Mouse (Mus musculus): ENCODE measurements around the gene Hsd3b7.

Gene Hsd3b7

GRCm38 (mm10) chr7:127800435-127801009 is at the start of gene Hsd3b7:
Gene Hsd3b7, plus strand, starts transcription at chr7:127800604.
- DNase-seq (ENCODE audit: low spot score) = peak; percentile 96

GRCm38 (mm10) chr7:127751619-127752018 is 48.8 kb upstream of the Hsd3b7 start:
- no peak for DNase-seq (ENCODE audit: low spot score)

- DNase-seq (ENCODE audit: low spot score) = no peak
These were observed 48.3 kb upstream of the Hsd3b7 start for GRCm38 (mm10) chr7:127752069-127752468.

GRCm38 (mm10) chr7:127753158-127753557 is 47.2 kb upstream of the Hsd3b7 start:
- no peak for DNase-seq (ENCODE audit: low spot score)

- no peak for DNase-seq (ENCODE audit: low spot score)
These were observed 46.7 kb upstream of the Hsd3b7 start for GRCm38 (mm10) chr7:127753741-127754140.

- no peak for DNase-seq (ENCODE audit: low spot score)
These were observed 40.7 kb upstream of the Hsd3b7 start for GRCm38 (mm10) chr7:127759716-127760115.

GRCm38 (mm10) chr7:127760478-127760877 is 39.9 kb upstream of the Hsd3b7 start:
- no peak for DNase-seq (ENCODE audit: low spot score)

- peak; percentile 85 for DNase-seq (ENCODE audit: low spot score)
These were observed 39.4 kb upstream of the Hsd3b7 start for GRCm38 (mm10) chr7:127761026-127761425.

- DNase-seq (ENCODE audit: low spot score) = no peak
These were observed 36.8 kb upstream of the Hsd3b7 start for GRCm38 (mm10) chr7:127763642-127764041.

GRCm38 (mm10) chr7:127765756-127766155 is 34.6 kb upstream of the Hsd3b7 start:
- no peak for DNase-seq (ENCODE audit: low spot score)

GRCm38 (mm10) chr7:127766851-127767609 is 33.4 kb upstream of the Hsd3b7 start:
- no peak for DNase-seq (ENCODE audit: low spot score)

GRCm38 (mm10) chr7:127767671-127768345 is 32.6 kb upstream of the Hsd3b7 start:
- DNase-seq (ENCODE audit: low spot score) = no peak

- no peak for DNase-seq (ENCODE audit: low spot score)
These were observed 31.9 kb upstream of the Hsd3b7 start for GRCm38 (mm10) chr7:127768346-127768996.

- DNase-seq (ENCODE audit: low spot score) = peak; percentile 94
These were observed 31.3 kb upstream of the Hsd3b7 start for GRCm38 (mm10) chr7:127768997-127769593.

- DNase-seq (ENCODE audit: low spot score) = peak; percentile 82
These were observed 30.8 kb upstream of the Hsd3b7 start, which contains the start of gene Orai3 for GRCm38 (mm10) chr7:127769651-127770038. Gene Orai3, plus strand, starts transcription at chr7:127769815.

GRCm38 (mm10) chr7:127770039-127770905 is 30.1 kb upstream of the Hsd3b7 start:
- peak; percentile 12 for DNase-seq (ENCODE audit: low spot score)

GRCm38 (mm10) chr7:127771262-127771661 is 29.1 kb upstream of the Hsd3b7 start:
- no peak for DNase-seq (ENCODE audit: low spot score)

GRCm38 (mm10) chr7:127772080-127772479 is 28.3 kb upstream of the Hsd3b7 start:
- no peak for DNase-seq (ENCODE audit: low spot score)

- DNase-seq (ENCODE audit: low spot score) = no peak
These were observed 27.8 kb upstream of the Hsd3b7 start for GRCm38 (mm10) chr7:127772557-127772956.

- peak; percentile 84 for DNase-seq (ENCODE audit: low spot score)
These were observed 26.6 kb upstream of the Hsd3b7 start for GRCm38 (mm10) chr7:127773664-127774384.
